Mouse (Mus musculus) heart, embryonic 11.5 days (tissue): ENCODE data around the gene Slit3. TPM values are rescaled to one million over a fixed set of nuclear protein-coding genes. Genes with fewer than 3 reads are reported as not detected.

Experiments
- ATAC-seq: fragments of 200-750 bp; cut with Nextera tagmentation; replicated peaks from 2 replicates; pipeline ENCODE4 v1.8.0; 2017; ENCODE audit warnings: moderate library complexity; ENCODE audit not compliant: insufficient number of reproducible peaks, low FRiP score, low TSS enrichment
- H3K27ac ChIP-seq: fragments of 300-500 bp; sonication (generic); 2 replicates; pipeline ENCODE4 v1.5.1; 2014; ENCODE audit warnings: mild to moderate bottlenecking, low read depth, low read length
- H3K27me3 ChIP-seq: fragments of 300-500 bp; sonication (generic); 2 replicates; pipeline ENCODE4 v1.6.1; 2014; ENCODE audit warnings: mild to moderate bottlenecking, low read length, mixed read lengths; ENCODE audit not compliant: control insufficient read depth, insufficient read depth
- H3K36me3 ChIP-seq: fragments of 300-500 bp; sonication (generic); 2 replicates; pipeline ENCODE4 v1.6.1; 2014; ENCODE audit warnings: mild to moderate bottlenecking, low read length, moderate library complexity, mixed read lengths; ENCODE audit not compliant: control insufficient read depth, insufficient read depth
- H3K4me1 ChIP-seq: fragments of 300-500 bp; sonication (generic); 2 replicates; pipeline ENCODE4 v1.6.1; 2014; ENCODE audit warnings: low read length; ENCODE audit not compliant: control insufficient read depth, insufficient read depth
- H3K4me2 ChIP-seq: fragments of 300-500 bp; sonication (generic); 2 replicates; pipeline ENCODE4 v1.6.1; 2014; ENCODE audit warnings: mild to moderate bottlenecking, moderate library complexity
- H3K4me3 ChIP-seq: fragments of 300-500 bp; sonication (generic); 2 replicates; pipeline ENCODE4 v1.5.1; 2014; ENCODE audit warnings: low read depth, low read length
- H3K9ac ChIP-seq: fragments of 300-500 bp; sonication (generic); 2 replicates; pipeline ENCODE4 v1.6.1; 2014; ENCODE audit warnings: mild to moderate bottlenecking, low read depth, low read length, moderate library complexity
- H3K9me3 ChIP-seq: fragments of 300-500 bp; sonication (generic); replicated peaks from 2 replicates; pipeline ENCODE4 v1.6.1; 2016; ENCODE audit warnings: low read length; ENCODE audit not compliant: control insufficient read depth
- WGBS: fragments of 180-500 bp; shearing (Covaris S2); extraction: QIAGEN DNeasy Blood & Tissue Kit; methylation state at CpG from one replicate; pipeline ENCODE4 v1.1.7; 2014; ENCODE audit not compliant: insufficient replicate concordance; 5-methylcytosine and 5-hydroxymethylcytosine counted together
- polyA plus RNA-seq: library from polyadenylated mRNA; unstranded; fragments of >200 nt; fragmentation: Nextera tagmentation; extraction: Ambion mirVana; gene quantifications from 2 replicates; pipeline ENCODE4 v1.2.1, GENCODE M21; 2014

Gene Slit3
- polyA plus RNA-seq, 1 experiment from 2014 or later = 26.1 TPM

DNA sequence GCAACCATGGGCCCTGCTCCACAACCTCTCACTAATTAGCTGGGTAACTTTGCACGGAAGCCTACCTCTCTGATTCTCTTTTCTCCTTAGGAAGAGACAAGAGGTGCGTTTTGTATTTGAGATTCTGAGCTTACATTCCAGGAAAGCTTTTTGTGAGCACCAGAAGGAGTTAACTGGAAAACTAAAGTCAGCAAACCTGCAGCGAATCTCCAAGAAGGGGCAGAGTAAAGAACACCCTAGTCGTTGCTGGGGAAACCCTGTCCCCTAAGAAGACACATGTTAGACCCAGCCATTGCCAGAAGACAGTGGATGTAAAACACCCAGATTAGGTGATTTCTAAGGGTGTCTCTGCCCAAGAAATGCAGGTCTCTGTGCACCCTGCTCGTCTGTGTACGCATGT lies 2.3 kb upstream of the Slit3 start:
- Histone ChIP-seq H3K9me3 (no peaks in the 10 kb centered on the region), H3K4me1 (peaks cover 10% of the 10 kb centered on the region), H3K27ac (no peak overlapping the region), H3K27me3 (peaks cover 7% of the 10 kb centered on the region), H3K4me3 (no peak overlapping the region), H3K9ac (no peak overlapping the region), H3K4me2 (no peak overlapping the region), H3K36me3 (no peaks in the 10 kb centered on the region)
- ATAC-seq = no peak
- 62% methylated on average over 6 of the region's 6 CpGs for WGBS

GRCm38 (mm10) chr11:35119360-35119759 lies 1.7 kb upstream of the Slit3 start:
- no peak overlapping the region for H3K9ac ChIP-seq
- H3K4me2 ChIP-seq = no peak overlapping the region
- H3K4me1 ChIP-seq = peaks cover 10% of the 10 kb centered on the region
- H3K36me3 ChIP-seq = no peaks in the 10 kb centered on the region
- WGBS = 10% methylated on average over 6 of the region's 6 CpGs
- no peak overlapping the region for H3K27ac ChIP-seq
- ATAC-seq = no peak
- no peak overlapping the region for H3K4me3 ChIP-seq
- H3K27me3 ChIP-seq = peaks cover 7% of the 10 kb centered on the region
- H3K9me3 ChIP-seq = no peaks in the 10 kb centered on the region

DNA sequence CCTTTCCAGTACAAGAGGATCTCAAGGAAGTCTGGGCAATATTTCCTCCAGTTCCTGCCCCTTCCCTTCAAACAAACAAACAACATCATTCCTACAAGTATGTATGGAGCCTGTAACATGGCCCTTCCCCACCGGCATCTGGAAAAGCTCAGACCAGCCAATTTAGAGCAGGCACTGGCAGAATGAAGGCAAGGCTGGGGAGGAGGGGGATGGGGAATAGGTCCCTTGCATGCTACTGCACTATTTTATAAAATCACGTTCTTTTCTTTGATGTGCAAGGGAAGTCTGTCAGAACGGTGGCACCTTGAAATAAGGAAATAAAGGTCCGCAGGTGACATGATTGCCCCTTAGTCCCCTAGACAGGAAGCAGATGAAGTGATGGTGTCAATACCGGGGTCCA lies 948 bp upstream of the Slit3 start:
- H3K9ac ChIP-seq = no peak overlapping the region
- no peak overlapping the region for H3K27ac ChIP-seq
- no peaks in the 10 kb centered on the region for H3K9me3 ChIP-seq
- H3K36me3 ChIP-seq = no peaks in the 10 kb centered on the region
- no peak for ATAC-seq
- no peak overlapping the region for H3K4me3 ChIP-seq
- 31% methylated on average over 5 of the region's 5 CpGs for WGBS
- H3K4me1 ChIP-seq = peaks cover 10% of the 10 kb centered on the region
- peak overlapping the region; percentile 91; the same call in 1 of the 2 replicates for H3K4me2 ChIP-seq
- peaks cover 7% of the 10 kb centered on the region for H3K27me3 ChIP-seq

GRCm38 (mm10) chr11:35121611-35121959 lies 561 bp downstream of the Slit3 start:
- no peaks in the 10 kb centered on the region for H3K36me3 ChIP-seq
- H3K4me2 ChIP-seq = peak overlapping the region; percentile 91
- peaks cover 10% of the 10 kb centered on the region for H3K4me1 ChIP-seq
- under 1% methylated on average over 27 of the region's 27 CpGs for WGBS
- peak overlapping the region; percentile 62; the same call in 1 of the 2 replicates for H3K27ac ChIP-seq
- peak overlapping the region; percentile 83 for H3K4me3 ChIP-seq
- H3K9me3 ChIP-seq = no peaks in the 10 kb centered on the region
- peaks cover 7% of the 10 kb centered on the region for H3K27me3 ChIP-seq
- H3K9ac ChIP-seq = peak overlapping the region; percentile 72
- ATAC-seq = peak; percentile 5; the same call in 1 of the 2 replicates

- H3K9me3 ChIP-seq = no peaks in the 10 kb centered on the region
- peak overlapping the region; percentile 91 for H3K4me2 ChIP-seq
- 2% methylated on average over 23 of the region's 23 CpGs for WGBS
- peaks cover 7% of the 10 kb centered on the region for H3K27me3 ChIP-seq
- H3K36me3 ChIP-seq = no peaks in the 10 kb centered on the region
- H3K4me1 ChIP-seq = peaks cover 10% of the 10 kb centered on the region
- no peak overlapping the region for H3K27ac ChIP-seq
- ATAC-seq = no peak
- peak overlapping the region; percentile 83 for H3K4me3 ChIP-seq
- H3K9ac ChIP-seq = peak overlapping the region; percentile 72
Measured at GRCm38 (mm10) chr11:35122091-35122811, 1.2 kb downstream of the Slit3 start.

DNA sequence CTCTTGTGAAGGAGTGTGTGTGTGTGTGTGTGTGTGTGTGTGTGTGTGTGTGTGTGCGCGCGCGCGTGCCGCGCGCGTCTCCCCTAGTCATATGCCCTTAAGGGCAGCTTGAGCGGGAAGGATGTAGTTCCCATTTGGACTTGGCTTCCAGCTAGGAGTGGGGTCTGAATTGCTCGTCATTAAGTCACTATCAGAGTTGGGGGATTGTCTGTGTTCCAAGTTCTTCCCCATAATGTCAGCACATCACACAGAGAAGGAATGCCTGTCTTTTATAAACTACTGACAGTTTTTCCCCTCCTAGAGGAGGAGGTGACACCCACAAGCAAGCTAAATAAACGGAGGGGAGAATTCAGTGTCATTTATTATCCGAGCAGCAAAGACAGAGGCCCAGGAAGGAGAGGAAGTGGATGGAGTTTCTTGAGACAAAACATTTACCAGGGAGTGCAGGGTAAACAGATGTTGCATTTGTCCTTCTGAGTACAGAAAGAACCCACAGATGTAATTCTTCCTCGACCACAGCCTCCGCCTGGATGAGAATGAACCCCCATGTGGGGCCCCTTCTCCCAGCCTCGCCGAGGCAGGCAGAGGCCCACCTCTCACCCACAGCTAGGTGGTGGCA lies 3.6 kb downstream of the Slit3 start:
- peaks cover 7% of the 10 kb centered on the region for H3K27me3 ChIP-seq
- no peak overlapping the region for H3K27ac ChIP-seq
- H3K36me3 ChIP-seq = no peaks in the 10 kb centered on the region
- 60% methylated on average over 17 of the region's 17 CpGs for WGBS
- ATAC-seq = no peak
- H3K9ac ChIP-seq = no peak overlapping the region
- H3K4me2 ChIP-seq = peak overlapping the region; percentile 91; the same call in 1 of the 2 replicates
- H3K4me1 ChIP-seq = peaks cover 4% of the 10 kb centered on the region
- H3K9me3 ChIP-seq = no peaks in the 10 kb centered on the region
- no peak overlapping the region for H3K4me3 ChIP-seq

DNA sequence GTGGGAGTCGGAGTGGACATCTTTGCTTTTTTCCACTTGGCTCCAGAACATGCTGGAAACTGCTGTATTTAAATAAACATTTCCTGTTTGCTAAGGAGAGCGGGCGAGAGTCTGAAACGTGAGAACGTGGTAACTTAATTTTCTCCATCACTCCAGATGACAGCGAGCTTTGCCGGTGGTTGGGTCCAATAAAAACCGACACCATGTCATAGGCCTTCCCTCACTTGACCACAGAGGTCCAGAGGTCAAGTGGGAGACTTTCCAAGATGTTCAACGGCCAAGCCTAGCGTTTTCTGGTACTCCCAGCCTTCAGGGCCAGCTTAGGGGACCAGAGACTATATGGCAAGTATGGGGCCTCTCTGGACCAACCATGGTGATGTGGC lies 4.1 kb downstream of the Slit3 start:
- Histone ChIP-seq H3K9ac (no peak overlapping the region), H3K27me3 (peaks cover 7% of the 10 kb centered on the region), H3K4me3 (no peak overlapping the region), H3K4me2 (no peak overlapping the region), H3K27ac (no peak overlapping the region), H3K36me3 (no peaks in the 10 kb centered on the region), H3K4me1 (peaks cover 4% of the 10 kb centered on the region), H3K9me3 (no peaks in the 10 kb centered on the region)
- ATAC-seq = no peak
- whole genome bisulfite sequencing = 46% methylated on average over 10 of the region's 10 CpGs

DNA sequence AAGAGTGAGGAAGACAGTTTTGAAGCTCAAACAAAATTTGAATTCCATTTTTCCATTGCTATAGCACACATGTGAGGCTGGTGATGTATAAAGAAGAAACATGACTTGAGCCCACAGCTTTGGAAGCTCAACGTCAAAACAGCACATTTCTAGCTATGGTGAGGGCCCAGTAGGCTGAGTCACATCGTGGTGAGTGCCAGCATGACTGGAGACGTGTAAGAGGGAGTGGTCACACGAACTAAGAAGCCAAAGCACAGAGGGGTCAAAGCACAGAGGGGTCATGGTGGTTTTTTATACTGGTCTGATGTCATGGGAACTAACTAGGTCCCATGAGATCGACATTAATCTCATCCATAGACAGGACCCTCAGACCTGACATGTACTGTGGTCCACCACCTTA lies 10.7 kb downstream of the Slit3 start:
- no peak for ATAC-seq

GRCm38 (mm10) chr11:35136625-35137024 lies 15.6 kb downstream of the Slit3 start:
- H3K27ac ChIP-seq = no peak overlapping the region
- ATAC-seq = no peak
- no peaks in the 10 kb centered on the region for H3K9me3 ChIP-seq
- H3K27me3 ChIP-seq = no peaks in the 10 kb centered on the region
- H3K9ac ChIP-seq = no peak overlapping the region
- H3K4me3 ChIP-seq = no peak overlapping the region
- H3K36me3 ChIP-seq = no peaks in the 10 kb centered on the region
- no peak overlapping the region for H3K4me2 ChIP-seq
- WGBS = 85% methylated on average over 9 of the region's 9 CpGs
- H3K4me1 ChIP-seq = no peaks in the 10 kb centered on the region

More for the DNA sequence above, 10.7 kb downstream of the Slit3 start:
- Histone ChIP-seq H3K9me3 (no peaks in the 10 kb centered on the region), H3K4me2 (no peak overlapping the region), H3K4me1 (no peaks in the 10 kb centered on the region), H3K36me3 (no peaks in the 10 kb centered on the region), H3K27ac (no peak overlapping the region), H3K27me3 (no peaks in the 10 kb centered on the region), H3K4me3 (no peak overlapping the region), H3K9ac (no peak overlapping the region)
- WGBS = 67% methylated on average over 5 of the region's 5 CpGs
